Mouse (Mus musculus) frontal cortex, postnatal 14 days (tissue): Measurements from ENCODE around the gene Mrtfa.

Experiments
- DNase-seq, 2 experiments: peaks; one replicate each; pipeline ENCODE4 v3.0.0; 2022; ENCODE audit warnings: low spot score in 2 of 2

Gene Mrtfa

GRCm38 (mm10) chr15:81067761-81068160 lies 122.8 kb downstream of the Mrtfa start:
- no peak for DNase-seq

GRCm38 (mm10) chr15:81066976-81067375 lies 123.6 kb downstream of the Mrtfa start:
- no peak for DNase-seq

GRCm38 (mm10) chr15:81064661-81065060 lies 125.9 kb downstream of the Mrtfa start:
- no peak for DNase-seq

GRCm38 (mm10) chr15:81064143-81064542 lies 126.4 kb downstream of the Mrtfa start:
- DNase-seq: no peak

GRCm38 (mm10) chr15:81062616-81063015 lies 127.9 kb downstream of the Mrtfa start:
- no peak for DNase-seq

GRCm38 (mm10) chr15:81062175-81062588 lies 128.4 kb downstream of the Mrtfa start:
- no peak for DNase-seq

GRCm38 (mm10) chr15:81060975-81061374 lies 129.6 kb downstream of the Mrtfa start:
- DNase-seq: no peak

- no peak for DNase-seq
Measured at GRCm38 (mm10) chr15:81057736-81058135, 132.8 kb downstream of the Mrtfa start.

- no peak for DNase-seq
Measured at GRCm38 (mm10) chr15:81055488-81055887, 135.1 kb downstream of the Mrtfa start.

GRCm38 (mm10) chr15:81052491-81052890 lies 138.1 kb downstream of the Mrtfa start:
- no peak for DNase-seq

- no peak for DNase-seq
Measured at GRCm38 (mm10) chr15:81050488-81050887, 140.1 kb downstream of the Mrtfa start.

GRCm38 (mm10) chr15:81049401-81050053 lies 141.0 kb downstream of the Mrtfa start:
- no peak for DNase-seq

- no peak for DNase-seq
Measured at GRCm38 (mm10) chr15:81047497-81047896, 143.1 kb downstream of the Mrtfa start.

GRCm38 (mm10) chr15:81046061-81046460 lies 144.5 kb downstream of the Mrtfa start:
- no peak for DNase-seq

GRCm38 (mm10) chr15:81045336-81045735 lies 145.2 kb downstream of the Mrtfa start:
- no peak for DNase-seq

GRCm38 (mm10) chr15:81044446-81044845 lies 146.1 kb downstream of the Mrtfa start:
- DNase-seq: no peak

GRCm38 (mm10) chr15:81042276-81042931 lies 148.2 kb downstream of the Mrtfa start:
- DNase-seq: no peak

GRCm38 (mm10) chr15:81041767-81042166 lies 148.8 kb downstream of the Mrtfa start:
- DNase-seq: no peak

GRCm38 (mm10) chr15:81038419-81038818 lies 152.1 kb downstream of the Mrtfa start:
- no peak for DNase-seq

- DNase-seq: no peak
Measured at GRCm38 (mm10) chr15:81035417-81036162, 155.0 kb downstream of the Mrtfa start.

- no peak for DNase-seq
Measured at GRCm38 (mm10) chr15:81034119-81034518, 156.4 kb downstream of the Mrtfa start.

- DNase-seq: no peak
Measured at GRCm38 (mm10) chr15:81032941-81033629, 157.5 kb downstream of the Mrtfa start.
